Mouse (Mus musculus): ENCODE measurements around the gene Tnfaip1.

The Tnfaip1 gene

DNA sequence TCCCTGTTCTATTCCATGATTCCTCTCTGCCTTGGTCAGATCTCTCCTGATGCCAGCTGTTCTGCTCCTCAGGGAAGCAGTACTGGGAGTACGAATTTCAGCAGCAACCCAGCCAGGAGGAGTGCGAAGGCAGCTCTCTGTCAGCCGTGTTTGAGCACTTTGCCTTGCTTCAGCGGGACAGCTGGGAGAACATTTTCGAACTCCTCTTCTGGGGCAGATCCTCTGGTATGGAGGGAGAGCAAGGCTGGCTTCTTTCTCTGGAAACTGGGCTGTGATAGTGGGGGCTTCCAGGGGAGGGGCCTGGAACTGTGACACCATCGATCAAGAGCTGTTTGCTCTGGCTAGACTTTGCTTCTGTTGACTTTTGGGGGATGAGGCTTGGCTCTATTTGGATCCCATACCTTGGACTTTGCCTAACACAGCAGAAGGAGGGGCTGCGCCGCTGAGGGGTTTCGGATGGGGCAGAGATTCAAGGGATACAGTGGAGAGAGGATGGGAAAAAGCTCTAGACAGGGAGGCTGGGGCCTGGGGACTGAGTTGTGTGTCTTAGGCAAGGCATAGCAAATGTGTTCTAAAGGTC, 35.4 kb downstream of the Tnfaip1 start:
- no peak for DNase-seq (ENCODE audit: low read depth, low spot score)

DNA sequence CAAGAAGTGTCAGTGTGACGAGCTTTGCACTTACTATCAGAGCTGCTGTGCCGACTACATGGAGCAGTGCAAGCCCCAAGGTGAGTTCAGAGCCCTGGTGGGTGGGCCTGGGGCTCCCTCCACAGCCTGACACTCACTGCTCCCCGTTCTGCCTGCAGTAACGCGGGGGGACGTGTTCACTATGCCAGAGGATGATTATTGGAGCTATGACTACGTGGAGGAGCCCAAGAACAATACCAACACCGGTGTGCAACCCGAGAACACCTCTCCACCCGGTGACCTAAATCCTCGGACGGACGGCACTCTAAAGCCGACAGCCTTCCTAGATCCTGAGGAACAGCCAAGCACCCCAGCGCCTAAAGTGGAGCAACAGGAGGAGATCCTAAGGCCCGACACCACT, 36.6 kb downstream of the Tnfaip1 start:
- no peak for DNase-seq (ENCODE audit: low read depth, low spot score)

DNA sequence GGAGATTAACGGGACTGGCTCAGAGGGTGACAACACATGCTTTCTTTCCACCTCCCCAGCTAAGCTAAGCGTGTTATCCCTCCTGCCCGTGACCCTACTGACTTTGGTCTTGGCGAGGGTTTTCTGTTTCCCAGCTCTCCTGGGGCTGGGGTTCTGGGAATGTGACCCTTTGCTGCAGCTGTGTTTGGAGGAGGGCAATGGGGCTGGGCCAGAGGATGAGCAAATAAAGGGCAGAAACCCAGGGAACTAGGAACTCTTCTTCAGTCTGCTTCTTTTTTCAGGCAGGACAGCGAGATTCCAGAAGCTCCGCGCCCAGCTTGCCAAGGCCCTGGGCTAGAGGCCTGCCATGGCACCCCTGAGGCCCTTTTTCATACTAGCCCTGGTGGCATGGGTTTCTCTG, 37.1 kb downstream of the Tnfaip1 start, which contains the start of gene Vtn:
Vtn (plus strand) TSS at position 88 of the 400 bp plus-strand sequence.
- no peak for DNase-seq (ENCODE audit: low read depth, low spot score)

DNA sequence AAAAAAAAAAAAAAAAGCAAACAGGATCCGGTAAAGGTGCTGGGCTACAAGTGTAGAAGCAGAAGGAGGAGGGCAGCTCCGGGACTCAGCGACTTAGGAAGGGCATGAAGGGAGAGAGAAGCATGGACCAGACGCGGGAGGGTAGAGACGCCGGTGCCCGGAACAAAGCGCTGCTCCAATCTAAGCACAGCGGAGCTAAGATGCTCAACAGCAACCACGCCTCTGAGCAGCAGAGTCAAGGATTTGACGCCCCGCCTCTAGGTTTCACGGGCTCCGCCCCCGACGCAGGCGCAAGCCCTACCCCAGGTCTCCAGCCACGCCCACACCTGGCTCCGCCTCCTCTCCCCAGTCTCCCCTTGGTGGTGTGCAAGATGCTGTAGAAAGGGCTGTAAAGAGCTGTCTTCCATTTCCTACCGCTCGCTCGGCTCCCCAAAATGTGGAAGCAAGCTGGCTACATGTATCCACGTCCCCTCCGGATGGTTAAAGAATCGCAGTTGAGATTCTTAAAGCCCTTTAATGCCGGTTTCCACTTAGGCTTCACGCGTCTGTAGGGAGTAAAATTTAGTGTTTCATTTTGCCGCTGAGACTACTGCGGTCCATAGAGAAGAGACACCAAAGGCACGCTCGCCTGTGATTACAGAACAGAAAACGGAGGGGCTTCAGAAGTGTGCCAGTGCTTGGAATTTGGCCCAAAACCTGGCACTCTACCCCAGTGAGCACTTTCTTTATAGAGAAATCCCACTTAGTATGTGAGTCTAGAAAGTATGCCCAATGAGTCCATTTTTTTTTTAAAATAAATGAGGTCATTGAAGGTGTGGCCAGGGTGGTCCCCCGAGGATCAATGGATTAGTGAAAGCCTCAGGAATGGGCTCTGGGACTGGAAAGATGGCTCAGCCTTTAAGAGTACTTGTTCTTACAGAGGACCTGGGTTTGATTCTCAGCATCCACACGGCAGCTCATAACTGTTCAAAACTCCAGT, 38.3 kb downstream of the Tnfaip1 start, which contains the start of gene Sarm1:
Sarm1 (minus strand) TSS at position 211 of the 979 bp plus-strand sequence.
- DNase-seq (ENCODE audit: low read depth, low spot score) = peak; percentile 95

DNA sequence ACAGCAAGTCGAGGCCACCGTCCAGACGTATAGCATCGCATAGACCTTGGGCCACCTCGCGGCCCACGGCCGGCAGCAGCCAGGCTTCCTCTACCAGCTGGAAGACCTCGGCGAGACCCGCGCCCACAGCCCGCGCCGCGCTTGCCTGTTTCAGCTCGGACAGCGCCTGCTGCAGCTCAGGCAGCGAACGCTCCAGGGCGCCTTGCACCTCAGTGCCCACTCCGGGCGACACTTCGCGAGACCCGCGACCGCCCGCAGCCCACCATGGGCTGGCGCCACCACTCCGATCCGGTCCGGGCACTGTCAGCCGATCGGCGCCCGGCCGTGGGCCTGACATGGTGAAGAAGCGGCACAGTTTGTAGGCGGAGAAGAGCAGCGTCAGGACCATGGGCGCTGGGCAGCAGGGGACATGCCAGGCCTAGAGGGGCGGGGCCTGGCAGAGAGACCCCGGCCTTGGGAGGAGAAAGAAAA, 39.0 kb downstream of the Tnfaip1 start:
- no peak for DNase-seq (ENCODE audit: low read depth, low spot score)

DNA sequence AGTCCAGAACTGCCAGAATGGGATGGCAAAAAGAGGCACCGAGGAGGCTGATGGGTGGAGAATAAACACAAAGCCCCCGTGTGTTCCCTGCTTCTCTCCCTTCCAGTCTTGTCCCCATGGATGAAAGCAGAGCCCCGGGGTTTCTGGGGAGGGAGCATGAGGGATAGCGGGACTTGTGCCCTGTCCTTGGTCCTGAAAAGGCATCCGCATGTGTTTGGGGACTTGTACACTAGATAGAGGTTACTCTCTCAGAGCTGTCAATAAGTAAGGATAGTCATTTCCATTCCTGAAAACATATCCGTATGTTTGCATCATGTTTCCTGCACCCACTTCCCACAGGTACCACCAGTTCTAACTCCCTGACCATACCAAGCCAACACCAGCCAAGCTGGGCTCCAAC, 40.2 kb downstream of the Tnfaip1 start:
- peak; percentile 76 for DNase-seq (ENCODE audit: low read depth, low spot score)

DNA sequence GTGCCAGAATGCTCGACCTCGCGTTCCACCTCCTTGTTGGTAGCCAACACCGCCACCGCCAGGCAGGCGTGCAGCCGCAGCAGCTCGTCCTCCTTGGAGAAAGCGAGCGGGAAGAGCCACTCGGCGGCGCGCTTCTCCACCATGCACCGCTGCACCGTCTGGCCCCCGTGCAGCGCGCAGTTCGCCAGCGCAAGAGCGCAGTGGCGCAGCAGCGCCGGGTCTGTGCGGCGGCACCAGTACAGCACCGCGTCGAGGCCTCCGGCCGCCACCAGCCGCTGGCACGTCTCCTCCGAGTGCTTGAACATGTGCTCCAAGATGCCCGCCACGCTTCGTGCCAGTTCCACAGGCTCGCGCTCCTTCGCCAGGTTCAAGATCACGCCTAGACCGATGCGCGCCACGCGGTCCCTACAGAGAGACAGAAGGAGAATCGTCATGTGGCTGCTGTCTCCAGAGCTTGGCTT, 45.3 kb downstream of the Tnfaip1 start:
- peak; percentile 14 for DNase-seq (ENCODE audit: low read depth, low spot score)

DNA sequence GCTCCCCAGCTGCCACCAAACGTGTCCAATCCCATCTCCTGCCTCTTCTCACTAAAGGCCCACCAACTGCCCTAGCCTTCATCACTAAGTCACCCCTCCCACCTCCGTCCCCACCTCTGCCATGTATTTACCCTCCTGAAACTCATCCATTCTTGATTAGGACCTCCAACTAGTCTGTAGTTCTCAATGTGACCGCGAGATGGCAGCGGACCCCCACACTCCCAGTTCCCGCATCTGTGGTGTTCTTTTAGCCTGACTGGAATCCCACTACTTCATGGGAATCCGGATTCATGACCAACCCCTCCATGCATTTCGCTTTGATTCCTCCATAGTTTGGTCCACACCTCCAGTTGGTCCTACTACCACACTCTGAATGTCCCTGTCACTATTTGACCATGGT, 48.0 kb downstream of the Tnfaip1 start:
- DNase-seq (ENCODE audit: low read depth, low spot score) = peak; percentile 79

DNA sequence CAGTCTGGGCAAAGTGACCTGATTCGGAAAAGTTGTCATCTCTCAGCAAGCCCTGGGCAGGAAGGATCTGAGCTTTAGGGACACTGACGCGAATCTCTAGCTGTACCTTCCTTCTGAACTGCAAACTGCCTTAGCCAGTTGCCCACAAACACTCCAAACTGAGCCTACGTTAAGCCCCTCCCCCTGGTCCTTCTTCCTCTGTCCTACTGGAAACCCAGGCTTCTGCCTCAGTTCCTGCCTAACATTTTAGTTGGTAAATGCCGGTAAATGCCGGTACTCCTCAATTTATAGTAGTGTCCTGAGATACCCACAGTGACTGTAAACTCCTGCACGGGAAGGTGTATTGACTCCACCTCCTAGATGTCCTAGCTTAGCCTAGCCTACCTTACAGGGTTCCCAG, 52.5 kb downstream of the Tnfaip1 start:
- no peak for DNase-seq (ENCODE audit: low read depth, low spot score)

DNA sequence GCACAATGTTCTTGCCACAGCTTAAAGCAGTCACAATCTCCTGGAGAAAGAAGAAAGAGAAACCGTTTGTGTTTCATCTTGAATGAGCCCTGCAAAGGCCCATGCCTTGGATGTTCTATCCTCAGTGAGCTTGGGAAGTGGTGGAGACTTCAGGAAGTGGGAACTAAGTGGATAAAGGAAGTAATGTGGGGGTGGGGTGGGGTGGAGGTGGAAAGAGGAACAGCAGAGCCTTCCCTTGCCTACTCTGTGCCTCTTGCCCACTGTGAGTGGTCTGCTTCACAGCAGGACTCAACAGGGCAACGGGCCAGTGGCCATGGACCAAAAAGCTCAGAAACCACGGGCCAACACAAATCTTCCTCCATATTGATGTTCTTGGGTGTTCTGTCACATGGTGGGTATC, 60.8 kb downstream of the Tnfaip1 start:
- DNase-seq (ENCODE audit: low read depth, low spot score) = no peak

Data from forelimb bud, embryonic 11.5 days (tissue).